Mouse (Mus musculus) CH12F3 (cell line): ENCODE data around the gene Ints1.

ENCODE experiments used
- in situ Hi-C: fragments of 300-500 bp; cut with MboI; formaldehyde crosslinking; loops from 2 replicates; pipeline ENCODE4 v1.14.3; 2020; ENCODE audit warnings: low sequenced_read_pairs

The Ints1 gene

DNA sequence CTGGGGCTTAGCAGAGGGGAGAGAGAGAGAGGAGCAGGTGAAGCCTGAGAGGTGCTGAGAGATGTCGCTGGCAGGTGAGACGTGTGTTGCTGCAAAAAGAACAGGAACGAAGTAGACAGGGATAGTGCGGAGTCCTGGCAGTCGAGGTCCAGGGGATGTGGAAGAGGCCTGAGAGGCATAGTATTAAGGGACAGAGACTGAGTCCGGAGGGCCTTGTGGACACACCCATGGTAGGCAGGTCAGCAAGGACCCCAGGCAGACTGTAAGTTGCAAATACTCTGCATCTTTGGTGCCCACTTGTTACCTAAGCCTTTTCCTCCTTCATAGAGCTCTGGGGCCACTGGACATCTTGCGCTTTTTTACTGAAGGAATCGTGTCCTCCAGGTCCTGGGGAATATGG lies 25.8 kb upstream of the Ints1 start:
- in situ Hi-C loops = no loop called here

DNA sequence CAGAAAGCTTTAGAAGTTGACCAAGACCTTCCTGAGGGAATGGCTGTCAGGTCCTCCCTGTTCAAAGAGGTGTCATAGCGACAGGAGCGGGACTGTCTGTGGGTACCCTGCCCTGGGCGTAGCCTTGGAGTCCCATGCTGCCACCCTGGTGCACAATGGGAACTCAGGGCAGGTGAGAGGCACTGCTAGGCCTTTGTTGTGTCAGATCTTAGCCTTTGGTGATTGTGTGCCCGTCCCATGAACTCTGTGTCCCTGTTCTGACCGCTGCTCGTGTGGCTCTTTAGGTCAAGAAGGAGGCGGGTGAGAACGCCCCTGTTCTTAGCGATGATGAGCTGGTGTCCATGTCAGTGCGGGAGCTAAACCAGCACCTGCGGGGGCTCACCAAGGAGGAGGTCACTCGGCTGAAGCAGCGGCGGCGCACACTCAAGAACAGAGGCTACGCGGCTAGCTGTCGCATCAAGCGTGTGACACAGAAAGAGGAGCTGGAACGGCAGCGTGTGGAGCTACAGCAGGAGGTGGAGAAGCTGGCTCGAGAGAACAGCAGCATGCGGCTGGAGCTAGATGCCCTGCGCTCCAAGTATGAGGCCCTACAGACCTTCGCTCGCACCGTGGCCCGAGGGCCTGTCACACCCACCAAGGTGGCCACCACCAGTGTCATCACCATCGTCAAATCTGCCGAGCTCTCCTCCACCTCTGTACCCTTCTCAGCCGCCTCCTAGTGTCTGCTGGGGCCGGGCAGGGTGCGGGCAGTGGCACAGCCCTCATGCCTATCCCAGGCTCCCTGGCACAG lies 24.5 kb upstream of the Ints1 start:
- in situ Hi-C loops = no loop called here

GRCm38 (mm10) chr5:139799041-139799440 lies 23.6 kb upstream of the Ints1 start:
- in situ Hi-C loops = no loop called here

GRCm38 (mm10) chr5:139798168-139798900 lies 22.9 kb upstream of the Ints1 start:
- in situ Hi-C loops = no loop called here

DNA sequence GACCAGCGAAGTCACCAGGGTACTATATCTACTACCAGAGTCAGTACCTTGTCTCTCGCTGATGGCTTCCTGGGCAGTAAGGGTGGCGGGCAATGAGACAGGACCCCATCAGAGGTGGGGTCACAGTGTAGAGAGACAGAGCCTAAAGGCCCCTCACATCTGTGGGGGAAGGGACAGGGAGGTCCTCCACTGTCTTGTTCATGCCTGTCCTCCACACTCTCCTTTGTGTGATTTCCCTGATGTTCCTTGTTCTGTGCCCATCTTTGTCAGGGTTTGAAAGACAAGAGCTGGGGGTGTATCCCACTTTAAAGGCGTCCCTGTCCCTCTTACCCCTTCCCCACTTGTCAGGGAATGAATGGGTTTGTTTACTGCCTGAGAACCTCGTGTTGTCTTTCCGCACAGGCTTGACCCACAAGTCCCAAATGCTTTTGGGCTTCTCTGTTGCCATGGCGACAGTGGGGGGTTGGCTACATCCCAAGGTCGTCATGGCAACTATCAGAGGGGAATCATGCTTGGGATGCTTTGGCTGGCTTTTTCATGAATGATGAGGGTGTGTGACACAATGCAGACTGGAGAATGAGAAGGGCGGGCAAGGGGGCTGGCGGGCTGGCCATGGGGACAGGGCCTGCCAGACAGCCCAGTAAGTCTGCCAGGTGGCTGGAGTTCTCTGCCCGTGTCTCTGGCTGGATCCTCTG lies 22.1 kb upstream of the Ints1 start:
- in situ Hi-C loops = no loop called here

- in situ Hi-C loops = no loop called here
These were observed 21.4 kb upstream of the Ints1 start for GRCm38 (mm10) chr5:139796900-139797299.

- in situ Hi-C loops = no loop called here
These were observed 20.6 kb upstream of the Ints1 start for GRCm38 (mm10) chr5:139796001-139796620.

GRCm38 (mm10) chr5:139794938-139795337 lies 19.5 kb upstream of the Ints1 start:
- in situ Hi-C loops = no loop called here

- in situ Hi-C loops = no loop called here
These were observed 18.7 kb upstream of the Ints1 start for GRCm38 (mm10) chr5:139794137-139794536.

- in situ Hi-C loops = no loop called here
These were observed 18.0 kb upstream of the Ints1 start for GRCm38 (mm10) chr5:139793338-139794089.

DNA sequence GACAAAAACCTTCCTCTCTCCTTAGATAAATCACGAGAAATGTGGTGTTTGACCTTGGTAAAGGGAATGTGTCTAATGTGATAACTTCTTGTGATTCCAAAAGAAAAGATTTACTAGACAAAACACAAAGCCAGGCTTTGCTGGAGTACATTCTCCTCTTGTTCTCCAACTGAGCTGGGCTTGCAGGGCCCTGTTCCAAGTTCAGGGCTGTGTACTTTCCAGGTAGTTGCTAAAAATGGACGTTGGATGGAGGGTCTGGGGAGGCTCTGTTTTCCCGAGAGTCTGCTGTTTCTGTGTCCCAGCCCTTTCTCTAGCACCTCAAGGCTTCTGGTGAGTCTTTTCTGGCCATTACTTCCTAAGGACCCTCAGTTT lies 17.5 kb upstream of the Ints1 start:
- in situ Hi-C loops = no loop called here

GRCm38 (mm10) chr5:139792159-139792775 lies 16.8 kb upstream of the Ints1 start:
- in situ Hi-C loops = no loop called here

DNA sequence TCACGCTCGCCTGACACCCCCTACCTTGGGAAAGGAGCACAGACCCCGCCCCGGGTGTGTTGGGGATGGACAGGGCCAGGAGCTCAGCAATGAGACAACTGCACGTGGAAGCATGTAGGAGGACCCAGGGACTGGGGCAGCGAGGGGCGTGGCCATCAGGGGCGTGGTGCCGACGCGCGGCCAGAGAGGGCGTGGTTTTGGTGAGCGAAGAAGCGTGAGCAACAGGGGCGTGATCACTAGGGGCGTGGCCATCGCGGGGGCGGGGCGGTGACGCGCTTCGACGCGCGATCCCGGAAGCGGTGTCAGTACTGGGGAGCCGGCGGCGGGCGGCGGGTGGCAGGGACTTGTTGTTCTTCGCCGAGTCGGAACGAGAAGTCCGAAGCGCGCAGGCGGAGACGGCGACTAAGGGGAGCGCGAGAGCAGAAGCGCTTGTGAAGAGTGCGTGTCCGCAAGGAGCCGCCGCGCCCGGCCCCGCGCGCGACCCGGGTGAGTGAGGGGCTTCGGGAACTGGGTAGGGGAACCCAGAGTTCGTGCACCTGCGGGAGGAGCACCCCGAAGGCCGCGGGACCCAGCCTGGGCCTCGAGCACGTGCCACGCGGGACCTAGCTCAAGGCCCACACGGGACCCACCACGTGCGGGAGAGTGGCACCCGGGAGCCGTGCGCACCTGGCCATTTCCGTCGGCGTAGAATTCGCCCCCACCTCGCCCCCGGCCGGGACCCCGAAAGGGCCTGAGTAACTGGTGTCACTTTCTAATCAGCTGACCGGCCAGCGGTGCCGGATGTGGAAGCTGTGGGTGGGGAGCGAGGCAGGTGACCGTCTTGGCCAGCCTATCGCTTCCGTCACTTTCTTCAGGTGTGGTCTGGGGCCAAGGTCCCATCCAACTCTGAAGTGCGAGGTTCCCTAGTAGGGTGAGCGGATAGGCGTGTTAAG lies 16.0 kb upstream of the Ints1 start, which contains the start of gene Mafk:
Gene Mafk (plus strand): TSS at position 287 of the 932 bp plus-strand sequence.
- in situ Hi-C loops = no loop called here

DNA sequence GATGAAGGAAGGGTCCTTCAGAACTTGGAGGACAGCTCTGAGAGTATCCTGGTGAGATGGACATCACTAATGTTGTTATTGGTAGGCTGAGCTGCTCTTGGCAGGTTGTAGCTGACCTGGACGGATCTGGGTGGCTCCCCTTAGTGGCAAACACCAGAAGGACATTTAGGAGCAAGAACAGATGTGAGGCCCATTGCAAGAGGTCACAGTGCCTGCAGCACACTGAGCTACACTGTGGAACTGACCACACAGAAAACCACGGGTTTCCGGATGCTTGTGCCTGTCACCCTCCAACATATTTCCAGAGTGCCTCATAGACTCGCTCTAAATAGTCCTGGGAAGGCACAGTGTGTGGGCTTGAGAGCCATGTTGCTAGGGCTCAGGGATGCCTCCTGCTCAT lies 14.0 kb upstream of the Ints1 start:
- in situ Hi-C loops = no loop called here

DNA sequence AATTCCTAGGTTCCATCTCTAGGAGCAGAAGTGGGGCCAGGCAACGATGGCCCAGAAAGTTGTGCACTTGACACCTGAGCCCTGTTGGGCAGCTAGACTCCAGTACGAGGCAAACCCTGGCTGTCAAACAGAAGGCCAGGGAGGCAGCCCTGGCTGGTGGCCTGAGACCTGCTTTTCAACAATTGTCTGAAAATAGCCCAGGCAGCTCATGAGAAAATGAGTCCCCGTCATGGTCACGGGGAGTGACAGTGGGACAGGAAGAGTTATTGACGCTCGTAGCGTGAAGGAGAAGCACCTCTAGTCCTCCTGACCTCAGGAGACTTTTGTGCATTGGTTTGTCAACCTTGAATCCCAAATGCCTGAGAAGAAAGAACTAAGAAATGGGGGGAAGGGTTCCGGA lies 5.9 kb upstream of the Ints1 start:
- in situ Hi-C loops = no loop called here

DNA sequence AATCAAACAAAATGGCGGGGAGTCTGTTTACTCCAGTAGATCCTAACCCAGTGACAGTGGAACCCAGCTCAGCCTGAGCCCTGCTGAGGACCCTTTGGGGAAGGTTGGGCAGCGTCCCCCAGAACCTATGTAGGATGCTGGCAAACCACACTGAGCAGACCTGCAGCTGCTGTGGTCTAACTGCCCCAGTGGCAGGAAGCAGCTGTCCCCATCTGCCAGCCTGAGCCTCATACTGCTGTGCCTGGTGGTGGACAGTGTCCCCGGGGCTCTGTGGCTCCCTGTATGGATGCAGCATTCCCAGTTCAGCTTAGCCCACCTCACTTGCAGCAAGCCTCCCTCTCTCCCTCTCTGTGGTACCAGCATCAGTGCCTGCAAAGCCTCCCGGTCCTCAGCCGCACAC lies 1.5 kb upstream of the Ints1 start:
- in situ Hi-C loops = no loop called here

GRCm38 (mm10) chr5:139768216-139768615 lies 7.3 kb downstream of the Ints1 start:
- in situ Hi-C loops = no loop called here

DNA sequence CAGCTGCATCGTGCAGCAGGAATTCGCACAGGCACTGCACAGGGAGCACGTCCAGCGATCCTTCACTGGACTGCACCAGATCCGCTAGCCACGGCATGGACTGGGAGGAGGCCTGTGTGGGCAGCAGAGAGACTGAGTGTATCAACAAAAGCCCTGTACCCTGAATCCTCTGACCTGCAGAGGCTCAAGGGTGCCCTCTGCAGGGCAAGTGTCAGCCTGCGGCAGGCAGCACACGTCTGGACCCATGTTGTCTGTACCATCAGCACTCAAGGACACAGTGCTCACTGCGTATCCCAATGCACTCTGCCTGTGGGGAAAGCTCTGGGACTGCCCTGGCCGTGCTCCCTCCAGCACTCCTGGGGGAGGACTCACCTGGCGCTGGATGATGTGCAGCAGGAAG lies 11.2 kb downstream of the Ints1 start:
- in situ Hi-C loops = no loop called here

DNA sequence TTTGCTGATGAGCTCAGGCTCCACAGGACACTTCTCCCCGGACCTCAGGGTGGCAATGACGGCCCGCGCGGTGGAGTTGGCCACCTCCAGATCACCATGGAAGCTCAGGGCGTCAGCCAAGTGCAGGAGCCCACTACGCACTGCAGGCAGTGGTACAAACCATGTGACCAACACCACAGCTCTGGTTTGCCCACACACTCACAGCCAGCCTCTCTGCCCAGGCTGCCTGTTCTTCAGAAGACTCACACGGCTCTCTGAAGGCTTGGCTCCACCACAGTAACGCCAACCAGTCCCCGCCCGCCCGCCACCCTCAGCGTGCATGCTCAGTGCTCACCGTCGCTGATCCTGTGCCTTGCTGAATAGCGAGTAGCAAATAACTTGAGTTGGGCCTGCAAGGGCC lies 17.4 kb downstream of the Ints1 start:
- in situ Hi-C loops = no loop called here
